Mouse (Mus musculus): ENCODE measurements around the gene Sbk1. TPM values are rescaled to one million over a fixed set of nuclear protein-coding genes. Genes with fewer than 3 reads are reported as not detected.

Gene Sbk1
- polyA plus RNA-seq, 1 experiment from 2014 or later: 29.7 TPM

GRCm38 (mm10) chr7:126285293-126286211, 13.1 kb downstream of the Sbk1 start:
- WGBS: 65% methylated on average over 12 of the region's 12 CpGs
- H3K9me3 ChIP-seq (ENCODE audit: low read length): no peaks in the 10 kb centered on the region
- H3K4me3 ChIP-seq (ENCODE audit: low read length): no peak overlapping the region
- no peaks in the 10 kb centered on the region for H3K36me3 ChIP-seq (ENCODE audit: insufficient read depth, low read length)
- H3K4me1 ChIP-seq (ENCODE audit: insufficient read depth, low read length): peaks cover 18% of the 10 kb centered on the region
- no peak overlapping the region for H3K9ac ChIP-seq (replicated peaks; ENCODE audit: low read length)
- H3K4me2 ChIP-seq (replicated peaks; ENCODE audit: low read depth, low read length): no peak overlapping the region
- ATAC-seq (ENCODE audit: low FRiP score, low TSS enrichment): no peak
- H3K27me3 ChIP-seq (ENCODE audit: insufficient read depth, low read length): no peaks in the 10 kb centered on the region
- H3K27ac ChIP-seq (ENCODE audit: low read length): no peak overlapping the region

DNA sequence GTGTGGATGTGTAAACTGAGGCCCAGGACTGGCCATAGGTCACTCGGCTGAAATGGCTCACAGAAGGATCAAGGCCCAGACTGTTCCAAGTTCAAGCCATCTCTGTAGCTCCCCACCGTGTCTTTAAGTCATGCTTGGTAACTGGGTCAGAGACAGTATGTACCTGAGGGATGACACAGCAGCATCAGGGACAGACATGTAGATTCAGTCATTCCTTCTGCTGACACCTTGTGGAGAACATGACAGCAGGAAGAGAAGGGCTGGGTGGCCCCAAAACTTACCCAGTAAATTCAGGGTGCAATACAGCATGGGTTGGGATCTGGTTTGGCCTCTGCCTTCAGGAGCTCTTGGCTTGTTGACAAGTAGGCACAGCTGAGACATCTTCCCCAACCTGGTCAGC, 13.9 kb downstream of the Sbk1 start:
- Histone ChIP-seq H3K4me1 (ENCODE audit: insufficient read depth, low read length) (peaks cover 18% of the 10 kb centered on the region), H3K4me2 (replicated peaks; ENCODE audit: low read depth, low read length) (no peak overlapping the region), H3K9me3 (ENCODE audit: low read length) (no peaks in the 10 kb centered on the region), H3K27ac (ENCODE audit: low read length) (no peak overlapping the region), H3K9ac (replicated peaks; ENCODE audit: low read length) (no peak overlapping the region), H3K27me3 (ENCODE audit: insufficient read depth, low read length) (no peaks in the 10 kb centered on the region), H3K4me3 (ENCODE audit: low read length) (no peak overlapping the region), H3K36me3 (ENCODE audit: insufficient read depth, low read length) (peaks cover 7% of the 10 kb centered on the region; the same call in 1 of the 2 replicates)
- no peak for ATAC-seq (ENCODE audit: low FRiP score, low TSS enrichment)
- WGBS: 78% methylated on average over 2 of the region's 2 CpGs

GRCm38 (mm10) chr7:126287493-126288103, 15.2 kb downstream of the Sbk1 start:
- WGBS: 47% methylated on average over 8 of the region's 10 CpGs
- Histone ChIP-seq H3K9ac (replicated peaks; ENCODE audit: low read length) (0 out of 2 replicates have a peak overlapping the region, but pooled peaks have one; percentile 6), H3K36me3 (ENCODE audit: insufficient read depth, low read length) (peaks cover 20% of the 10 kb centered on the region), H3K4me1 (ENCODE audit: insufficient read depth, low read length) (peaks cover 18% of the 10 kb centered on the region), H3K27ac (ENCODE audit: low read length) (no peak overlapping the region), H3K9me3 (ENCODE audit: low read length) (no peaks in the 10 kb centered on the region), H3K4me2 (replicated peaks; ENCODE audit: low read depth, low read length) (no peak overlapping the region), H3K27me3 (ENCODE audit: insufficient read depth, low read length) (no peaks in the 10 kb centered on the region), H3K4me3 (ENCODE audit: low read length) (no peak overlapping the region)
- no peak for ATAC-seq (ENCODE audit: low FRiP score, low TSS enrichment)

- no peaks in the 10 kb centered on the region for H3K9me3 ChIP-seq (ENCODE audit: low read length)
- ATAC-seq (ENCODE audit: low FRiP score, low TSS enrichment): no peak
- peaks cover 18% of the 10 kb centered on the region for H3K4me1 ChIP-seq (ENCODE audit: insufficient read depth, low read length)
- H3K27me3 ChIP-seq (ENCODE audit: insufficient read depth, low read length): no peaks in the 10 kb centered on the region
- H3K9ac ChIP-seq (replicated peaks; ENCODE audit: low read length): 0 out of 2 replicates have a peak overlapping the region, but pooled peaks have one; percentile 6
- H3K4me3 ChIP-seq (ENCODE audit: low read length): no peak overlapping the region
- 84% methylated on average over 2 of the region's 2 CpGs for WGBS
- no peak overlapping the region for H3K4me2 ChIP-seq (replicated peaks; ENCODE audit: low read depth, low read length)
- peaks cover 24% of the 10 kb centered on the region for H3K36me3 ChIP-seq (ENCODE audit: insufficient read depth, low read length)
- no peak overlapping the region for H3K27ac ChIP-seq (ENCODE audit: low read length)
These were observed 15.7 kb downstream of the Sbk1 start for GRCm38 (mm10) chr7:126288104-126288497.

- Histone ChIP-seq H3K4me3 (ENCODE audit: low read length) (no peak overlapping the region), H3K9ac (replicated peaks; ENCODE audit: low read length) (0 out of 2 replicates have a peak overlapping the region, but pooled peaks have one; percentile 6), H3K4me2 (replicated peaks; ENCODE audit: low read depth, low read length) (no peak overlapping the region), H3K9me3 (ENCODE audit: low read length) (no peaks in the 10 kb centered on the region), H3K4me1 (ENCODE audit: insufficient read depth, low read length) (peaks cover 18% of the 10 kb centered on the region), H3K27ac (ENCODE audit: low read length) (no peak overlapping the region), H3K36me3 (ENCODE audit: insufficient read depth, low read length) (peaks cover 28% of the 10 kb centered on the region), H3K27me3 (ENCODE audit: insufficient read depth, low read length) (no peaks in the 10 kb centered on the region)
- ATAC-seq (ENCODE audit: low FRiP score, low TSS enrichment): no peak
- 85% methylated on average over 13 of the region's 13 CpGs for WGBS
These were observed 16.2 kb downstream of the Sbk1 start for GRCm38 (mm10) chr7:126288571-126289091.

- H3K27me3 ChIP-seq (ENCODE audit: insufficient read depth, low read length): no peaks in the 10 kb centered on the region
- H3K9me3 ChIP-seq (ENCODE audit: low read length): no peaks in the 10 kb centered on the region
- 69% methylated on average over 7 of the region's 7 CpGs for WGBS
- H3K36me3 ChIP-seq (ENCODE audit: insufficient read depth, low read length): peaks cover 35% of the 10 kb centered on the region
- no peak overlapping the region for H3K27ac ChIP-seq (ENCODE audit: low read length)
- H3K4me3 ChIP-seq (ENCODE audit: low read length): no peak overlapping the region
- peaks cover 18% of the 10 kb centered on the region for H3K4me1 ChIP-seq (ENCODE audit: insufficient read depth, low read length)
- H3K9ac ChIP-seq (replicated peaks; ENCODE audit: low read length): no peak overlapping the region
- H3K4me2 ChIP-seq (replicated peaks; ENCODE audit: low read depth, low read length): no peak overlapping the region
- no peak for ATAC-seq (ENCODE audit: low FRiP score, low TSS enrichment)
These were observed 17.0 kb downstream of the Sbk1 start for GRCm38 (mm10) chr7:126289371-126289770.

GRCm38 (mm10) chr7:126289956-126290355, 17.5 kb downstream of the Sbk1 start:
- Histone ChIP-seq H3K9me3 (ENCODE audit: low read length) (no peaks in the 10 kb centered on the region), H3K36me3 (ENCODE audit: insufficient read depth, low read length) (peaks cover 37% of the 10 kb centered on the region), H3K9ac (replicated peaks; ENCODE audit: low read length) (no peak overlapping the region), H3K27ac (ENCODE audit: low read length) (no peak overlapping the region), H3K27me3 (ENCODE audit: insufficient read depth, low read length) (no peaks in the 10 kb centered on the region), H3K4me1 (ENCODE audit: insufficient read depth, low read length) (peaks cover 15% of the 10 kb centered on the region), H3K4me3 (ENCODE audit: low read length) (no peak overlapping the region), H3K4me2 (replicated peaks; ENCODE audit: low read depth, low read length) (no peak overlapping the region)
- 95% methylated on average over 7 of the region's 7 CpGs for WGBS
- no peak for ATAC-seq (ENCODE audit: low FRiP score, low TSS enrichment)

GRCm38 (mm10) chr7:126291681-126292545, 19.5 kb downstream of the Sbk1 start:
- Histone ChIP-seq H3K36me3 (ENCODE audit: insufficient read depth, low read length) (peaks cover 37% of the 10 kb centered on the region), H3K9me3 (ENCODE audit: low read length) (no peaks in the 10 kb centered on the region), H3K9ac (replicated peaks; ENCODE audit: low read length) (no peak overlapping the region), H3K4me3 (ENCODE audit: low read length) (no peak overlapping the region), H3K4me1 (ENCODE audit: insufficient read depth, low read length) (peaks cover 8% of the 10 kb centered on the region), H3K27me3 (ENCODE audit: insufficient read depth, low read length) (no peaks in the 10 kb centered on the region), H3K4me2 (replicated peaks; ENCODE audit: low read depth, low read length) (no peak overlapping the region), H3K27ac (ENCODE audit: low read length) (no peak overlapping the region)
- WGBS: 93% methylated on average over 63 of the region's 72 CpGs
- ATAC-seq (ENCODE audit: low FRiP score, low TSS enrichment): no peak

DNA sequence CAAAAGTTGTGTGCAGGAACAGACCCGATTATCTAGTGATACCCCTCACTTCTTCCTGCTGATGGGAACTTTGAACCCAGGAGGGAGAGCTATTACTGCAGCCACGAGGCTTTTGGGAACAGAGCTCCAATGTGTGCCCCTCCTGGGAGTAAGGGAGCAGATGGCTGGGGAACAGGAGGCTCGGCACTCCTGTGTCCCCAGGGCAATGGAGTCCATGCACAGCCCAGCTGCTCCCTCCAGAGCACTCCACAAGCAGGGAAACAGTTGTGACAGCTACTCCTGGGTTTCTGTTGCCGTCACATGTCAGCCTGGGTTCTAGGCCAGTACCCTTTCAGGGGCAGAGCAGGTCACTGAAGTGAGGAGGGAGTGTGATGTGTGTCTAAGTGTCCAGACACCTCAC, 20.7 kb downstream of the Sbk1 start:
- Histone ChIP-seq H3K9ac (replicated peaks; ENCODE audit: low read length) (no peak overlapping the region), H3K4me2 (replicated peaks; ENCODE audit: low read depth, low read length) (no peak overlapping the region), H3K36me3 (ENCODE audit: insufficient read depth, low read length) (peaks cover 37% of the 10 kb centered on the region), H3K4me1 (ENCODE audit: insufficient read depth, low read length) (0 out of 2 replicates have a peak, but pooled peaks cover under 1% of the 10 kb centered on the region), H3K9me3 (ENCODE audit: low read length) (no peaks in the 10 kb centered on the region), H3K27ac (ENCODE audit: low read length) (no peak overlapping the region), H3K27me3 (ENCODE audit: insufficient read depth, low read length) (no peaks in the 10 kb centered on the region), H3K4me3 (ENCODE audit: low read length) (no peak overlapping the region)
- 75% methylated on average over 4 of the region's 4 CpGs for WGBS
- ATAC-seq (ENCODE audit: low FRiP score, low TSS enrichment): no peak
